Mouse (Mus musculus) CH12.LX (cell line): ENCODE measurements at regions not wholly inside any gene's neighbourhood (a gene's known extent, or its start where the extent isn't known, plus 50 kb on each side); places are given as distances from the start of the nearest gene placed in this dataset.

Experiments used
- CTCF ChIP-seq, 2 experiments: IDR thresholded peaks in 1 of 2; conservative IDR thresholded peaks in 1 of 2; 2 replicates each; pipeline ENCODE4 v1.5.1; 2011 to 2012; ENCODE audit warnings: low read depth in 2 of 2, low read length in 2 of 2, improper control_type of control experiment in 1 of 2, inconsistent platforms in 1 of 2, mild to moderate bottlenecking in 1 of 2, moderate library complexity in 1 of 2
- EP300 ChIP-seq: IDR thresholded peaks from 2 replicates; pipeline ENCODE4 v1.6.1; 2011; ENCODE audit warnings: low read length, improper control_type of control experiment
- JUN ChIP-seq: IDR thresholded peaks from 2 replicates; pipeline ENCODE4 v1.6.1; 2011; ENCODE audit warnings: low read depth, mild to moderate bottlenecking, low read length, improper control_type of control experiment, moderate library complexity; ENCODE audit not compliant: insufficient read depth
- MAFK ChIP-seq: IDR thresholded peaks from 2 replicates; pipeline ENCODE4 v1.6.1; 2011; ENCODE audit warnings: low read length, improper control_type of control experiment; ENCODE audit not compliant: insufficient replicate concordance
- MXI1 ChIP-seq: IDR thresholded peaks from 2 replicates; pipeline ENCODE4 v1.6.1; 2011; ENCODE audit warnings: mild to moderate bottlenecking, low read depth, low read length, improper control_type of control experiment
- MYC ChIP-seq: IDR thresholded peaks from 2 replicates; pipeline ENCODE4 v1.6.1; 2011; ENCODE audit warnings: low read depth, mild to moderate bottlenecking, improper control_type of control experiment, low read length
- RCOR1 ChIP-seq: conservative IDR thresholded peaks from 2 replicates; pipeline ENCODE4 v1.6.1; 2012; ENCODE audit warnings: low read depth, mild to moderate bottlenecking, inconsistent platforms, low read length, improper control_type of control experiment
- UBTF ChIP-seq: IDR thresholded peaks from 2 replicates; pipeline ENCODE4 v1.6.1; 2012; ENCODE audit warnings: low read depth, mild to moderate bottlenecking, inconsistent platforms, low read length, improper control_type of control experiment, moderate library complexity
- USF1 ChIP-seq: IDR thresholded peaks from 2 replicates; pipeline ENCODE4 v1.6.1; 2014; ENCODE audit warnings: low read depth, mild to moderate bottlenecking, inconsistent platforms, low read length, improper control_type of control experiment
- ZC3H11A ChIP-seq: IDR thresholded peaks from 2 replicates; pipeline ENCODE4 v1.6.1; 2012; ENCODE audit warnings: low read depth, mild to moderate bottlenecking, inconsistent platforms, low read length, improper control_type of control experiment

DNA sequence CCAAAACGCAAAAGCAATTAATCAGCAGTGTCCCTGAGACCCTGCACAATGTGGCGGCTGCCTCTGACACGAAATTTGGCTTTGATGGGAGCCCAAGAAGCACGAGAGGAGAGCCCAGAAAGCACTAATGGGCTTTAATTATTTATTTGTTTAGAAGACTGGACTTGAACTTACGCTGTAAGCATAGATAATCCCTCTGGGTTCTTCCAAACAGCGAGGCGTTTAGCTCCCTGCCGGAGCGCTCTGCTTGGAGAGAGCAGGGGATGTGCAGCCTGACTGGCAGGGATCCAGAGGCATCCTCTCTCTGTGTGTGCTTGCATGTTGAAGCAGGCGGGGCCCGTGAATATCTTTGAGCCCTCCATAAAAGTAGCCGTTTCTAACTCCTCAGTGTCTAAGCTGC lies 153.3 kb upstream of the 3110018I06Rik start:
- TF ChIP-seq CTCF (conservative IDR thresholded peaks at IDR 0.05 in 1 of 2, IDR thresholded peaks at IDR 0.05 in 1 of 2; ENCODE audit: low read depth in 2 of 2, low read length in 2 of 2) (no peak), USF1 (no peak), MYC (no peak), EP300 (no peak), MAFK (no peak), MXI1 (no peak), ZC3H11A (no peak), JUN (no peak), RCOR1 (no peak), UBTF (no peak)
